Mouse (Mus musculus): Measurements from ENCODE around the gene Hydin. TPM values are rescaled to one million over a fixed set of nuclear protein-coding genes. Genes with fewer than 3 reads are reported as not detected.

Hydin gene
- polyA plus RNA-seq, 1 experiment = 0.02 TPM

DNA sequence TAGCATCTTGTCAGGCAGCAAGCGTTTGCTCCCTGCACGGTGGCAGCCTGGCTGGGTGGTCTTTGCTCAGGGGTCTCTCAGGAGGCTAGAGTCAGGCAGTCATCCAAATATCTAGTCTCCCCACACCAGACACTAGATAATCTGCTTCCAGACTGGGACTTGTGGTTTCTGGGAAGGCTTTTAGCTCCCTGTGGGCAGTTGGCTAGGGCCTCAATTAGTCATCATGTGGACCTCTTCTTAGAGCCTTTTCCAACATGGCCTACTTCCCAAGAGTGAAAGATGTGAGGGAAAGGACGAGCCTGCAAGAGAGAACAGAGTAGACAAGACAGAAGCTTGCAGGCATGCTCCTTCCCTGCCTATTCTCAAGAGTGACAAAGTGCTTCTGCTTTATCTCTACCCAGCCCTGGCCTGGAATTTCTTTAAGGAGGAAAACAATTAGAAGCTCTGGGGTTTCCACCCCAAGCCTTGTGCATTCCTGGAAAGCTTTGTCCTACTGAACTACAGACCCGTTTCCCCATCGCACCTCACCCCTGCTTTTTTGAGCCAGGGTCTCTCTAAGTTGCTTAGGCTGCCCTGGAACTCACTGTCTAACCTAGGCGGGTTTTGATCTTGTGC, 338.7 kb downstream of the Hydin start:
- Histone ChIP-seq H3K27ac (ENCODE audit: insufficient read depth, low read depth, low read length) (no peak overlapping the region), H3K27me3 (replicated peaks; ENCODE audit: control insufficient read depth, insufficient read depth, low read length) (no peaks in the 10 kb centered on the region), H3K4me3 (ENCODE audit: insufficient read depth, low read depth, low read length) (no peak overlapping the region), H3K36me3 (ENCODE audit: control insufficient read depth, insufficient read depth, low read length) (no peaks in the 10 kb centered on the region), H3K4me1 (ENCODE audit: control insufficient read depth, insufficient read depth, low read length) (no peaks in the 10 kb centered on the region)
- TF ChIP-seq POLR2A (IDR thresholded peaks at IDR 0.05; ENCODE audit: low read depth, low read length) (no peak), CTCF (conservative IDR thresholded peaks at IDR 0.05; ENCODE audit: insufficient read depth, insufficient read length, low read depth, low read length) (no peak)
- DNase-seq = no peak
- WGBS = 54% methylated on average over 6 of the region's 6 CpGs

DNA sequence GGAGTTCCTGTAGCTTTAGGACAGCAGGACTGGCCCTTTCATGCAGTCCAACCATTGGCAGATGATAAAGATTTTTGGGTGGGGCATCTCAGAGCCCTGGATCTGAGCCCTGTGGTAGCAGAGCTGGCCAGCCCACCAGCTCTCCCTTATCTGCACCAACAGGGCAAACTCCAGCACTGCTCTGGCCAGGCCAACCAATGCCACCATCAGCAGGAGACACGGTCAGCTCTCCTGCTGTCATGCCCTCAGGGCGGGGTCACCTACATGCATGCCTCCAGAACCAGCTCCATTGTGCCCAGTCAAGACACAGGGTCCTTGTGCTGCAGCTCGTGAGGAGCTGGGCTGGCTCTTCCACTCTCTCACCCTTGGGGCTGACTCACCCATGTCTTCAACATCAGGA, 349.0 kb downstream of the Hydin start:
- Histone ChIP-seq H3K4me3 (ENCODE audit: insufficient read depth, low read depth, low read length) (no peak overlapping the region), H3K27ac (ENCODE audit: insufficient read depth, low read depth, low read length) (no peak overlapping the region), H3K36me3 (ENCODE audit: control insufficient read depth, insufficient read depth, low read length) (no peaks in the 10 kb centered on the region), H3K4me1 (ENCODE audit: control insufficient read depth, insufficient read depth, low read length) (peaks cover 4% of the 10 kb centered on the region; the same call in 1 of the 2 replicates), H3K27me3 (replicated peaks; ENCODE audit: control insufficient read depth, insufficient read depth, low read length) (no peaks in the 10 kb centered on the region)
- WGBS = 79% methylated on average over 3 of the region's 3 CpGs
- TF ChIP-seq POLR2A (IDR thresholded peaks at IDR 0.05; ENCODE audit: low read depth, low read length) (no peak), CTCF (conservative IDR thresholded peaks at IDR 0.05; ENCODE audit: insufficient read depth, insufficient read length, low read depth, low read length) (no peak)
- DNase-seq = no peak

DNA sequence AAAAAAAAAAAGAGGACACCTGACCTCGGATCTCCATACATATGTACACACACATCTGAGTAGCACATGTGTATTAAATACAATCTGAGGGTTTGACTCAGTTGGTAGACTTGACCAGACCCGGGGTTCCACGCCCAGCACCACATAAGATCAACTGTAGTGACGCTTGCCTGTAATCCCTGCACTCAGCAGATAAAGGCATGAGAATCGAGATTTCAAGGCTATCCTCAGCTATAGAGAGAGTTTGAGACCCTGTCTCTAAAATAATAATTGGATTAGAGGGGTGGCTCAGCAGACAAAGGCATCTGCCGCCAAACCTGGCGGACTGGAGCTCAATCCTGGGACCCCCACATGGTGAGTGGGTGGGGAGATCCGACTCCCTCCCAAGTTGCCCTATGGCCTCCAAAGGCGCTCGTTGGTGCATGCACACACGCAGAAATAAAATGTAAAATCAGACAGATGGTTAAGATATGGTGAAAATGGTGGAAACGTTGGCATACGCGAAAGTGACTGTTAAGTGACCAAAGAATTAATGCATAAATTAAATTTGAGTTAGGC, 351.1 kb downstream of the Hydin start:
- Histone ChIP-seq H3K27me3 (replicated peaks; ENCODE audit: control insufficient read depth, insufficient read depth, low read length) (no peaks in the 10 kb centered on the region), H3K27ac (ENCODE audit: insufficient read depth, low read depth, low read length) (no peak overlapping the region), H3K4me1 (ENCODE audit: control insufficient read depth, insufficient read depth, low read length) (peaks cover 4% of the 10 kb centered on the region; the same call in 1 of the 2 replicates), H3K36me3 (ENCODE audit: control insufficient read depth, insufficient read depth, low read length) (no peaks in the 10 kb centered on the region), H3K4me3 (ENCODE audit: insufficient read depth, low read depth, low read length) (peak overlapping the region; percentile 92)
- no peak for TF ChIP-seq CTCF (conservative IDR thresholded peaks at IDR 0.05; ENCODE audit: insufficient read depth, insufficient read length, low read depth, low read length)
- TF ChIP-seq POLR2A (IDR thresholded peaks at IDR 0.05; ENCODE audit: low read depth, low read length) = no peak
- 25% methylated on average over 14 of the region's 14 CpGs for WGBS
- no peak for DNase-seq

DNA sequence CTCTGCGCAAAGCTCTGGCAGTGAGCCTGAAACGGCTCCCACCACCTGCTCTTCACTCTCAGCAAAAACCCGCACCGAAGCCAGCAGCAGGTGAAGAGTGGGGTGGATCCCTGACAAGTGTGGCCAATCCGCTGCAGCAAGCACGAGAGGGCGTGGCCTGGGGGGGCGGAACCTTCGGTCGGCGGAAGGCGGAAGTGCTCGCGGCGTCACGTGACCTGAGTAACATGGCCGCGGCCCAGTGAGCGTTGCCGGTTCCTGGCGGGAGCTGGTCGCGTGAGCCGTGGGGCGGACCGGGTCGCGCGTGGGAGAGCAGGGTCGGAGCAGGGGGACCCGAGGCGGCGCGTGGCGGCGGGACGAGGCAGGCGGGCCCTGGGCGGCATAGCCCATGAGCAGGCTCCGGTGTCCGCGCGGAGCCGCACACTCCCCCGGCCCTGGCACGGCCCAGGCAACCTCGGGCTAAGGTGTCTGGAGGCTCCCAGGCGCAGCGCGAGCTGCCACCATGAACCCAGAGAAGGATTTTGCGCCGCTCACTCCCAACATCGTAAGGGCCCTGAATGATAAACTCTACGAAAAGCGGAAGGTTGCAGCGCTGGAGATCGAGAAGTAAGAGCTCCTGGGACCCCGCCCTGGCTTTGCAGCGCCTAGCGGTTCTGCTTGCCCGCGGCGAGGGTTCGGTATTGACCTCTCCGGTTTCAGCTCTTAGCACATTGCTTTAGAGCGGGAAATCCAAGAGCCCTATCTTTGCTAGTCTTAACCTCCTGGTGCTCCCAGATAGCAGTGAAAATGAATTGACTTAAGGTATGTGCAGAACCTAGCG, 351.8 kb downstream of the Hydin start, which contains the start of gene Vac14:
Gene Vac14 (plus strand): TSS at position 195 of the 817 bp plus-strand sequence.
- DNase-seq = peak; percentile 99
- Histone ChIP-seq H3K27ac (ENCODE audit: insufficient read depth, low read depth, low read length) (no peak within 1 kb of the TSS), H3K4me1 (ENCODE audit: control insufficient read depth, insufficient read depth, low read length) (peaks cover 4% of the 10 kb centered on the region; the same call in 1 of the 2 replicates), H3K36me3 (ENCODE audit: control insufficient read depth, insufficient read depth, low read length) (no peaks in the 10 kb centered on the region), H3K27me3 (replicated peaks; ENCODE audit: control insufficient read depth, insufficient read depth, low read length) (no peaks in the 10 kb centered on the region), H3K4me3 (ENCODE audit: insufficient read depth, low read depth, low read length) (peak within 1 kb of the TSS; percentile 92)
- TF ChIP-seq CTCF (conservative IDR thresholded peaks at IDR 0.05; ENCODE audit: insufficient read depth, insufficient read length, low read depth, low read length) (no peak), POLR2A (IDR thresholded peaks at IDR 0.05; ENCODE audit: low read depth, low read length) (peak; percentile 37)
- under 1% methylated on average over 67 of the region's 67 CpGs for WGBS

DNA sequence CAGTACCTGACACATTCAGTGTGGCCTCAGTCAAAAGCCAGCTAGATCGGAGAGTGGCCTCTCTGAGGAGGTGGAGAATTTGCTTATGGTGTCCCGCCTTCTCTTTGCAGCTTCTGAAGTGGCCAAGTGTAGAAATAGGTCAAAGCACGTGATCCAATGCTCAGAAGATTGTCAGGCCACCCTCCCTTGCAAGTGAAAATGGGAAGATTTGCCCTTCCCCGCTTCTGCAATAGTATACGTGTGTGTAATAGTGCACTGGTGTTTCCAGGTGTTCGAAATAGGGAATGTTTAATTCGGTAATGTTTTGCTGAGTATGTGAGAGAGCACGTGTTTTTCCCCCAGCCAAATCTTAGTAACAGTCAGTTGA, 352.4 kb downstream of the Hydin start:
- TF ChIP-seq POLR2A (IDR thresholded peaks at IDR 0.05; ENCODE audit: low read depth, low read length) (no peak), CTCF (conservative IDR thresholded peaks at IDR 0.05; ENCODE audit: insufficient read depth, insufficient read length, low read depth, low read length) (no peak)

DNA sequence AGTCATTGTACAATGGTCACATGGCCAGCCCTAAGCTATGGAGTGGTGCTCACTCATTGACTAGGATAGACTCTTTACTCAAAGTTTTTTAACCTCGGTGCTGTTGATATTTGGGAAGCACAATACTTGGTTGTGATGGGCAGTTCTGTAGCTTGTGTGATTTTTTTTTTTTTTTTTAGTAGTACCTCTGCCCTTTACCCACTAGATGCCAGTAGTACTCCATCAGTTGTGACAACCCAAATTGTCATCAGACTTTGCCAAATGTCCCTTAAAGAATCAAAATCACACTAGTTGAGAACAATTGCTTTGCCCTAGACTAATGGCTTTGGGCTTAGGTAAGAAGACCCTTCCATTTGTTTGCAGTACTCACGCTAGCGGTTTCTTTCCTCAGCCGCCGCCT, 353.1 kb downstream of the Hydin start:
- WGBS = 86% methylated on average over 5 of the region's 5 CpGs
- DNase-seq = no peak

More for the DNA sequence above, 352.4 kb downstream of the Hydin start:
- Histone ChIP-seq H3K4me3 (ENCODE audit: insufficient read depth, low read depth, low read length) (peak overlapping the region; percentile 92), H3K36me3 (ENCODE audit: control insufficient read depth, insufficient read depth, low read length) (no peaks in the 10 kb centered on the region), H3K27ac (ENCODE audit: insufficient read depth, low read depth, low read length) (no peak overlapping the region), H3K4me1 (ENCODE audit: control insufficient read depth, insufficient read depth, low read length) (peaks cover 4% of the 10 kb centered on the region; the same call in 1 of the 2 replicates), H3K27me3 (replicated peaks; ENCODE audit: control insufficient read depth, insufficient read depth, low read length) (no peaks in the 10 kb centered on the region)
- DNase-seq = no peak
- WGBS = 10% methylated on average over 8 of the region's 8 CpGs

DNA sequence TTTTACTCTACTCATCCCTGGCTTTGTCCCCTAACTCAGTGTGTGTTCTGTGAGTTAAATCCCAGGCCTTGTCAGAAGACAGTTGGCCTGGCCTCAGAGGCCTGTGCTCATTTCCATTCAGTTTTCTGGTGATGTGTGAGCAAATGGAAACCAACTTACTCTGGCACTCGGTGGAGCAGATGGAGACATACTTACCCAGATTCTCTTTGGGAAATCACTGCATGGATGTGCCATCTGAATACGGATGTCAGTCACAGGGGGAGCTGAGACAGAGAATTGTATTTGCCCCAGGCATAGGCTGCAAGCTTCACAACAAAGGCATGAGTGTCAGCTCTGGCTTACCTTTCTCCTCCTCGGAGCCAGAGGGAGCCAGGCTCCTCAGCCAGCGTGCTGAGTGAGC, 359.7 kb downstream of the Hydin start:
- H3K4me3 ChIP-seq (ENCODE audit: insufficient read depth, low read depth, low read length) = no peak overlapping the region
- no peak for TF ChIP-seq POLR2A (IDR thresholded peaks at IDR 0.05; ENCODE audit: low read depth, low read length)
- TF ChIP-seq CTCF (conservative IDR thresholded peaks at IDR 0.05; ENCODE audit: insufficient read depth, insufficient read length, low read depth, low read length) = no peak
- no peaks in the 10 kb centered on the region for H3K36me3 ChIP-seq (ENCODE audit: control insufficient read depth, insufficient read depth, low read length)
- no peaks in the 10 kb centered on the region for H3K4me1 ChIP-seq (ENCODE audit: control insufficient read depth, insufficient read depth, low read length)
- WGBS = 80% methylated on average over 4 of the region's 4 CpGs
- no peak overlapping the region for H3K27ac ChIP-seq (ENCODE audit: insufficient read depth, low read depth, low read length)
- DNase-seq = no peak
- no peaks in the 10 kb centered on the region for H3K27me3 ChIP-seq (replicated peaks; ENCODE audit: control insufficient read depth, insufficient read depth, low read length)

More for the DNA sequence above, 353.1 kb downstream of the Hydin start:
- Histone ChIP-seq H3K27me3 (replicated peaks; ENCODE audit: control insufficient read depth, insufficient read depth, low read length) (no peaks in the 10 kb centered on the region), H3K27ac (ENCODE audit: insufficient read depth, low read depth, low read length) (no peak overlapping the region), H3K36me3 (ENCODE audit: control insufficient read depth, insufficient read depth, low read length) (no peaks in the 10 kb centered on the region), H3K4me3 (ENCODE audit: insufficient read depth, low read depth, low read length) (no peak overlapping the region), H3K4me1 (ENCODE audit: control insufficient read depth, insufficient read depth, low read length) (peaks cover 4% of the 10 kb centered on the region; the same call in 1 of the 2 replicates)
- TF ChIP-seq CTCF (conservative IDR thresholded peaks at IDR 0.05; ENCODE audit: insufficient read depth, insufficient read length, low read depth, low read length) = no peak
- TF ChIP-seq POLR2A (IDR thresholded peaks at IDR 0.05; ENCODE audit: low read depth, low read length) = no peak
